Mouse (Mus musculus) cerebellum, adult 2 months (tissue): ENCODE measurements at regions not wholly inside any gene's neighbourhood (a gene's known extent, or its start where the extent isn't known, plus 50 kb on each side); places are given as distances from the start of the nearest gene placed in this dataset.

Experiments used
- CTCF ChIP-seq: fragments of 200-500 bp; IDR thresholded peaks from 2 replicates; pipeline ENCODE4 v1.5.1; 2011; ENCODE audit warnings: low read depth, mild to moderate bottlenecking, control low read depth, low read length, moderate library complexity, borderline replicate concordance; ENCODE audit not compliant: insufficient read depth
- POLR2A ChIP-seq: fragments of 200-500 bp; IDR thresholded peaks from 2 replicates; pipeline ENCODE4 v1.6.1; 2011; ENCODE audit warnings: low read length, control low read depth, borderline replicate concordance; ENCODE audit not compliant: insufficient read depth

- no peak for TF ChIP-seq POLR2A
- no peak for TF ChIP-seq CTCF
Observed at GRCm38 (mm10) chr7:83254411-83254810, 330.3 kb upstream of the Tmc3 start.
